Mouse (Mus musculus) kidney, adult 2 months (tissue): ENCODE measurements at regions not wholly inside any gene's neighbourhood (a gene's known extent, or its start where the extent isn't known, plus 50 kb on each side); places are given as distances from the start of the nearest gene placed in this dataset.

ENCODE experiments used
- CTCF ChIP-seq: fragments of 200-500 bp; conservative IDR thresholded peaks from 2 replicates; pipeline ENCODE4 v1.5.1; 2011; ENCODE audit warnings: low read depth, mild to moderate bottlenecking, control low read depth, low read length, moderate library complexity, mixed read lengths; ENCODE audit not compliant: insufficient read depth, insufficient read length
- POLR2A ChIP-seq: fragments of 200-500 bp; IDR thresholded peaks from one replicate; pipeline ENCODE4 v1.6.1; 2011; ENCODE audit warnings: low read depth, low read length, control low read depth

DNA sequence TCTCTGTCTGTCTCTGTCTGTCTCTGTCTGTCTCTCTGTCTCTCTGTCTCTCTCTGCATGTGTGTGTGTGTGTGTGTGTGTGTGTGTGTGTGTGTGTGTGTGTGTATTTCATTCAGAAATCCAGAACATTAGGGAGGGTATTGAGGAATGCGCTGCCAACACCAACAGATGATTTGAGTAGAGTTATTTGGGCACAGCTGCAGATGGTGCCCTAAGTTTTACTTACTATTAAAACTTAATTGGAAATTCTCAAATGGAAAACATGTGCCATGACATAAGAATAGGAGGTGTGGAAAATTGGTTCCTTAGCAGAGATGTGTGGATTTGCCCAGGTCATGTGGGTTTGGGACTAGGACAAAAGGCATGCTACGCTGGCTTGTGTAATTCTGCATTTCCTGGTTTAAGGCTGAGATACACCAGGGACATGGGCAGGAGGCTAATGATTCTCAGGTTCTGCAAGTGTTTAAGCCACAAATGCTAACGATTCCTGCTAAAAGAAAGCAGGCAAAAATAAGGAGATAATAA, 1437.5 kb downstream of the Rapgef2 start:
- TF ChIP-seq CTCF (no peak), POLR2A (no peak)
